In the genomic region with DNA sequence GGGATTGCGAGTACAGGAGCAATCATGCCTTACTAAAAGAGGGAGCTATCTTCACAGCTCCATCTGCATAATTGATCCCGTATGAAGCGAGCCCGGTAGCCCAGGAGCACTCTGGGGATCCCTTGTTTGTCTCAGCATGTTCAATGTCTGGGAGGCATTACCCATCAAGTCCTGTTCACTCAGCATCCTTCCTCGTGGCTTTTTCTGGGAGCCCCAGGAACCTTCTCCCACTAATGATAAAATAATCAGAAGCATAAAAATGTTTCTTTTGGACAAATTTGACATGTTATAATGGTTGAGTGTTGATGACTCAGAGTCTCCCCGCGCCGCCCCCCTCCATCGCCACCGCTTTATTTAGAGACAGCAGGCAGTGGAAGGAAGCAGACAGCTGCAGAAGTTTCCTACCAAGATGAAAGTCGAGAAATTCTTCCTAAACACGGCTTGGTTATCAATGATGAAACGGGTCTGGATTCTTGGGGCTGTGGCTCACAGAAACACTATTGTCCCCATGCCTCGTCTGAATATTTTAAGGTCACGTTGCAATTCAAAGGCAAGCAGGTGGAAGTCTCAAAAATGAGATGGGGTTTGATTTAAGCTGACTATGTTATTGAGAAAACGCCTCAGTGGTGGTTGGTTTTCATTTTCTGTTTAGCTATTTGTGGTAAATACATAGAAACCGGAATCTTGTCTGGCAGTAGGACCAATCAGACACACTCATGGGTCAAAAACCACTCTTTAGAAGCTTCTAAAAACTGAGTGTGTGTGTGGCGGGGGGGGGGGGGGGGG, we compare ENCODE assay signal across 8 mouse cellular contexts.
A peak's percentile ranks its signal among the peaks of the same experiment; 100 is the strongest.
DNase-seq lines count a peak whose midpoint lies in the region; ATAC-seq and TF ChIP-seq lines count a peak whose summit lies in the region.

No protein-coding gene starts in this region.

- TF ChIP-seq POLR2A in cerebellum, adult 2 months (IDR thresholded peaks at IDR 0.05; ENCODE audit: borderline replicate concordance, insufficient read depth, low read length) = no peak

- no peak overlapping the region for H3K4me2 ChIP-seq in forebrain, embryonic 14.5 days (ENCODE audit: low read length)

- H3K27ac ChIP-seq in forebrain, embryonic 14.5 days (ENCODE audit: low read depth, low read length) = no peak overlapping the region
- H3K27ac ChIP-seq in cerebellum, adult 2 months (ENCODE audit: insufficient read depth, low read length) = no peak overlapping the region

- no peak; the same call in 1 of the 2 replicates for ATAC-seq in forebrain, embryonic 14.5 days

- H3K9ac ChIP-seq in forebrain, embryonic 14.5 days (ENCODE audit: low read length) = no peak overlapping the region

- no peak for TF ChIP-seq CTCF in cerebellum, adult 2 months (IDR thresholded peaks at IDR 0.05; ENCODE audit: borderline replicate concordance, insufficient read depth, low read depth, low read length)

- peak; percentile 48 for DNase-seq in lung, postnatal 10 days
- DNase-seq in lung, postnatal 4 days = no peak
- DNase-seq in forebrain, embryonic 14.5 days (ENCODE audit: low spot score) = peak; percentile 32
- DNase-seq in layer of hippocampus, adult 9-11 months = peak; percentile 57
- peak; percentile 16 to 26 for DNase-seq in natural killer cell, adult 2 months (ENCODE audit: low spot score in 2 of 2)
- DNase-seq in c-Kit-positive CD71-positive TER-119-positive erythroid progenitor cells, embryonic 14.5 days (ENCODE audit: low spot score) = no peak
- DNase-seq in cerebellum, adult 2 months = no peak
- no peak for DNase-seq in liver

- no peaks in the 10 kb centered on the region for H3K36me3 ChIP-seq in forebrain, embryonic 14.5 days (ENCODE audit: control insufficient read depth, insufficient read depth, low read length)

- H3K9me3 ChIP-seq in forebrain, embryonic 14.5 days (replicated peaks; ENCODE audit: control insufficient read depth, low read length) = no peaks in the 10 kb centered on the region

- H3K4me1 ChIP-seq in forebrain, embryonic 14.5 days (ENCODE audit: control insufficient read depth, insufficient read depth, low read length) = peaks cover 3% of the 10 kb centered on the region; the same call in 1 of the 2 replicates
- H3K4me1 ChIP-seq in cerebellum, adult 2 months (ENCODE audit: control insufficient read depth, insufficient read depth, low read length) = no peaks in the 10 kb centered on the region

- no peak overlapping the region for H3K4me3 ChIP-seq in forebrain, embryonic 14.5 days (ENCODE audit: low read depth, low read length)
- H3K4me3 ChIP-seq in cerebellum, adult 2 months (replicated peaks; ENCODE audit: insufficient read depth, low read depth, low read length) = no peak overlapping the region

- 53% methylated on average over 17 of the region's 18 CpGs for WGBS in forebrain, embryonic 14.5 days
- 25% methylated on average over 18 of the region's 18 CpGs for WGBS in cerebellum, adult 2 months

- H3K27me3 ChIP-seq in forebrain, embryonic 14.5 days (replicated peaks; ENCODE audit: control insufficient read depth, insufficient read depth, low read length) = no peaks in the 10 kb centered on the region
- no peaks in the 10 kb centered on the region for H3K27me3 ChIP-seq in cerebellum, adult 2 months (ENCODE audit: control insufficient read depth, insufficient read depth, low read length)

Comparison
In these comparisons a context has a peak if more than half of its experiments do, and no peak if none do; other contexts are left out.
1. DNase-seq: peak in lung, postnatal 10 days (single experiment), forebrain, embryonic 14.5 days (single experiment), layer of hippocampus, adult 9-11 months (single experiment) and natural killer cell, adult 2 months (2 of 2); none in lung, postnatal 4 days (0 of 2), c-Kit-positive CD71-positive TER-119-positive erythroid progenitor cells, embryonic 14.5 days (single experiment), cerebellum, adult 2 months (0 of 2) and liver (single experiment).